Mouse (Mus musculus): ENCODE data around the gene Slc9b2.

GRCm38 (mm10) chr3:135304060-135304459, 3.4 kb upstream of the Slc9b2 start:
- no peak for TF ChIP-seq POLR2A (IDR thresholded peaks at IDR 0.05; ENCODE audit: low read depth, low read length)
- TF ChIP-seq CTCF (IDR thresholded peaks at IDR 0.05; ENCODE audit: borderline replicate concordance, insufficient read depth, low read length): no peak

Data from embryonic fibroblast, embryonic 13.5 days (primary cell).